Mouse (Mus musculus): ENCODE measurements around the gene Npcd.

DNA sequence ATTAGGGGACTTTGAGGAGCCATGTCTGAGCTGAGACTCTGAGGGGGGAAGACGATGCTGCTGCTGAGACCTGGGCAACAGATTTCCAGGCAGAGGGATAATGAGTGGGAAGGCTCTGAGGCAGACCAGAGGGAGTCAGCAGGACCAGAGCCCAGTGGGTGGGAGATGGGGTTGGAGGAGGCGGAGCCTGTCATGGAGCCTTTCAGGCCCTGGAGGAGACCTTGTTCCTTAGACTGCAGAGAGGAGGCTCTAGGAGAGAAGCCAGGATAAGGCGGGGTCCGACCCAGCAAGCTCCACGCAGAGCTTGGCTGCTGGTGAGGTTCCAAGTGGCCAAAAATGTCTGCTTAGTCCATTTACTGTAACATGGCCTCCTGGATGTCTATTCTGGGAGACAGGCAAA is 13.1 kb upstream of the Npcd start:
- TF ChIP-seq CTCF (IDR thresholded peaks at IDR 0.05; ENCODE audit: control insufficient read depth, insufficient read depth, insufficient read length): no peak
- TF ChIP-seq USF1 (IDR thresholded peaks at IDR 0.05; ENCODE audit: low read depth): no peak
- TF ChIP-seq MYOG (IDR thresholded peaks at IDR 0.05; ENCODE audit: control insufficient read depth, extremely low read depth, insufficient read length): no peak
- no peak for TF ChIP-seq MAX (IDR thresholded peaks at IDR 0.05)
- no peak for TF ChIP-seq CEBPB (IDR thresholded peaks at IDR 0.05; ENCODE audit: low read depth)
- no peak for TF ChIP-seq MYOD1 (IDR thresholded peaks at IDR 0.05; ENCODE audit: control insufficient read depth, insufficient read length, low read depth)
